Mouse (Mus musculus) hindbrain, postnatal 0 days (tissue): ENCODE measurements around the gene Cstb. TPM values are rescaled to one million over a fixed set of nuclear protein-coding genes. Genes with fewer than 3 reads are reported as not detected.
A peak's percentile ranks its signal among the peaks of the same experiment; 100 is the strongest.

Source experiments
- ATAC-seq: fragments of 200-750 bp; cut with Nextera tagmentation; 2 replicates; pipeline ENCODE4 v1.8.0; 2017; ENCODE audit warnings: mild to moderate bottlenecking, moderate TSS enrichment, moderate library complexity
- DNase-seq: peaks from one replicate; pipeline ENCODE4 v3.0.0-alpha.2; 2015; ENCODE audit warnings: low spot score
- H3K27ac ChIP-seq: fragments of 300-500 bp; sonication (generic); 2 replicates; pipeline ENCODE4 v1.5.1; 2014; ENCODE audit warnings: mild to moderate bottlenecking
- H3K27me3 ChIP-seq: fragments of 300-500 bp; sonication (generic); 2 replicates; pipeline ENCODE4 v1.6.1; 2014; ENCODE audit warnings: low read length, mixed read lengths; ENCODE audit not compliant: insufficient read depth
- H3K36me3 ChIP-seq: fragments of 300-500 bp; sonication (generic); 2 replicates; pipeline ENCODE4 v1.6.1; 2014; ENCODE audit warnings: low read length, mixed read lengths; ENCODE audit not compliant: insufficient read depth
- H3K4me1 ChIP-seq: fragments of 300-500 bp; sonication (generic); 2 replicates; pipeline ENCODE4 v1.6.1; 2014; ENCODE audit warnings: antibody characterized with exemption, low read length, mixed read lengths; ENCODE audit not compliant: insufficient read depth
- H3K4me2 ChIP-seq: fragments of 300-500 bp; sonication (generic); 2 replicates; pipeline ENCODE4 v1.6.1; 2014; ENCODE audit warnings: low read depth, mild to moderate bottlenecking, low read length, moderate library complexity, mixed read lengths
- H3K4me3 ChIP-seq: fragments of 300-500 bp; sonication (generic); 2 replicates; pipeline ENCODE4 v1.5.1; 2014; ENCODE audit warnings: low read length
- H3K9ac ChIP-seq: fragments of 300-500 bp; sonication (generic); replicated peaks from 2 replicates; pipeline ENCODE4 v1.6.1; 2014; ENCODE audit warnings: mild to moderate bottlenecking, low read length, moderate library complexity, mixed read lengths
- H3K9me3 ChIP-seq: fragments of 300-500 bp; sonication (generic); 2 replicates; pipeline ENCODE4 v1.6.1; 2016; ENCODE audit warnings: low read length, mixed read lengths
- CTCF ChIP-seq: IDR thresholded peaks from 2 replicates; pipeline ENCODE4 v1.5.1; 2016; ENCODE audit warnings: antibody characterized with exemption, control low read depth, low read depth
- WGBS: fragments of 180-500 bp; shearing (Covaris S2); extraction: QIAGEN DNeasy Blood & Tissue Kit; methylation state at CpG from one replicate; pipeline ENCODE4 v1.1.7; 2014; 5-methylcytosine and 5-hydroxymethylcytosine counted together
- polyA plus RNA-seq: library from polyadenylated mRNA; unstranded; fragments of >200 nt; fragmentation: Nextera tagmentation; extraction: Ambion mirVana; gene quantifications from 2 replicates; pipeline ENCODE4 v1.2.1, GENCODE M21; 2015
- total RNA-seq: library from RNA; depleted of rRNA; stranded (reverse); fragments of >200 nt; gene quantifications from 2 replicates; pipeline ENCODE4 v1.2.3, GENCODE M21; 2014

The Cstb gene
- total and polyA plus RNA-seq, 2 experiments from 2014 or later, result 84.4 to 148 TPM

DNA sequence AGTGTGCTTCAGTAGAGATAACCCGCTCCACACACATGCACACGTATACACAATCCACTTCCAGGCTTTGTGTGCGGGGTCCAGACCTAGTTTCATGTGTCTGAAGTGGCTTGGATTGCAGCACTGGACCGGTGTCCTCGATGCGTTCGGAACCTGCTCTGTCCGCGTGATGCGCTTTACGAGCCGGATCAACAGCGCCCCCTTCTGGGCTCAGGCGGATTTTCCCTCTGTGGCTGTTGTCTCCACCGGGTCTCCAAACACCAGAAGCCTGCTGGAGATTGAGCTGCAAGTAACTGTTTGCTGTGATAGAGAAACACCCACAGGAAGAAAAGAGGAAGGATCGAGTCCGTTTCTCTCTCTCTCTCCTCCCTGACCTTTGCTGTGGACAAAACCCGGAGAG is 33.4 kb upstream of the Cstb start:
- WGBS, result 3% methylated on average over 18 of the region's 18 CpGs
- Histone ChIP-seq H3K4me1 (peaks cover 6% of the 10 kb centered on the region; the same call in 1 of the 2 replicates), H3K4me2 (no peak overlapping the region), H3K27me3 (peaks cover 5% of the 10 kb centered on the region; the same call in 1 of the 2 replicates), H3K27ac (no peak overlapping the region), H3K36me3 (no peaks in the 10 kb centered on the region), H3K9ac (no peak overlapping the region), H3K4me3 (no peak overlapping the region), H3K9me3 (no peaks in the 10 kb centered on the region)
- TF ChIP-seq CTCF, result peak; percentile 94
- ATAC-seq (peak; percentile 45; the same call in 1 of the 2 replicates), DNase-seq (peak; percentile 86)

DNA sequence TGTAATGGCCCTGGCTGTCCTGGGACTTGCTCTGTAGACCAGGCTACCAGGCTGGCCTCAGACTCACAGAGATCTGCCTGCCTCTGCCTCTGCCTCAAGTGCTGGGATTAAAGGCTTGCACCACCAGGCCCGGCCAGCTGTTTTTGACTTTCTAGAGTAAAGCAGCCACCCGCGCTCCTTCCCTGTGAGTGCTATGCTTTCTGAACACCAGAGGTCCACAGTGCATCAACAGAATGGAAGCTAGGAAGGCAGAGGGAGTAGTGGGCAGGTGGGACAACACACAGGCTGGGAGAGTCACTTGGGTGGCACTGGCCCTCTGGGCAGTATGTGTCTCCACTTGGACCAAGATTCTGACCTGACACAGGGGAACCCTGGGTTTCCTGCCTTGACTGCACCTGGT is 30.1 kb upstream of the Cstb start:
- H3K4me2 ChIP-seq, result no peak overlapping the region
- H3K9ac ChIP-seq, result no peak overlapping the region
- peak; percentile 44 for TF ChIP-seq CTCF
- H3K4me3 ChIP-seq, result no peak overlapping the region
- H3K4me1 ChIP-seq, result peaks cover 6% of the 10 kb centered on the region; the same call in 1 of the 2 replicates
- peak overlapping the region; percentile 37; the same call in 1 of the 2 replicates for H3K27ac ChIP-seq
- WGBS, result 76% methylated on average over 3 of the region's 3 CpGs
- ATAC-seq, result no peak; the same call in 1 of the 2 replicates
- no peaks in the 10 kb centered on the region for H3K9me3 ChIP-seq
- peaks cover 5% of the 10 kb centered on the region; the same call in 1 of the 2 replicates for H3K36me3 ChIP-seq
- no peak for DNase-seq
- H3K27me3 ChIP-seq, result peaks cover 5% of the 10 kb centered on the region; the same call in 1 of the 2 replicates

DNA sequence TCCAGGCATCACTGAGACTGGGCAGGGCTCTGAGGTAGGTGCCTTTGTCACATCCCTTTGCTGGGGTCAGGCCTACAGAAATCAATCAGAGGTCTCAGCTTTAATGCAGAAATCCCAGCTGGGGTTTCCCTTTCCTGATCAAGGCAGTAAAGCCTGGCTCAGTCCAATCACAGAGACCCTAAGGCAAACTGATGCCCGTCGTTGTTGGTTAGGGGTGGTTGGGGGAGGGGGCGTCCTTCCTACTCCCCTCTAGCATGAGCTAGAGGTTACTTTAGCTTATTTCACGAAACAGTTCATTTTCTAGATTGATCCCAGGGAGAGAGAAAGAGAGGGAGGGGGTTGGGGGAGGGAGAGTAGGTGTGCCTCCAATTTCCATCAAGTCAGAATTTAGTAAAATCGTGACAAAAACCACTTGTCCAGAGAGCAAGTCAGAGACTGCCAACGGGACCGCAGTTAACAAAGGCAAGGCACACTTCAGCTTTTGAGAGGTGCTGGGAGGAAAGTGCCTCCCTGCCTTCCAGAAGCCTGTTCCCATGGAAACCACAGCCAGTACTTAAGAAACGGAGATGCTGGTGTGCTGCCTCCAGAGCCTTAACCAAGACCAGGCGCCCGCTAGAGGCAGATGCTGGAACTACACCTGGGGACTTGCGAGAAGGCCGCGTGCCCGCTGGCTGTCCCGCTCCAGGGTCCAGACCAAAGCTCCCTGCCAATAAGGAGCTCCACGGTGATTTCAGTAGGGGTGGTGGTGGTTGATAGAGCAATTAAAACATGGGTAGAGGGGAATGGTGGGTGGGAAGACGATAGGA is 29.4 kb upstream of the Cstb start:
- Histone ChIP-seq H3K4me2 (peak overlapping the region; percentile 22), H3K27ac (peak overlapping the region; percentile 37), H3K9me3 (no peaks in the 10 kb centered on the region), H3K4me1 (peaks cover 6% of the 10 kb centered on the region; the same call in 1 of the 2 replicates), H3K9ac (no peak overlapping the region; the same call in 1 of the 2 replicates), H3K36me3 (peaks cover 11% of the 10 kb centered on the region), H3K27me3 (peaks cover 5% of the 10 kb centered on the region; the same call in 1 of the 2 replicates), H3K4me3 (no peak overlapping the region)
- WGBS, result 3% methylated on average over 17 of the region's 17 CpGs
- DNase-seq (peak; percentile 98), ATAC-seq (peak; percentile 82)
- TF ChIP-seq CTCF, result peak; percentile 97

DNA sequence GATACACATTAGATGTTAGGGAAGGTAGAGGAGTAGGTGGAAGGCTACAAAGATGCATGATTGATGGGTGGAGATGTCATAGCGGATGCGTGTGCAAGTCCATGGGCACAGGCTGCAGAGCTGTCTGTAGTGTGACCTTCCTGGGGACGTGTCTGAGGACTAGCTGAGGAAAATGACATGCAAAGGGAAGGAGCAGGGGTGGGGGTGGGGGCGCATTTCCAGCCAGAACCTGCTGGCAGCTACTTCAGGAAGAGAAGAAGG is 28.9 kb upstream of the Cstb start:
- no peak overlapping the region; the same call in 1 of the 2 replicates for H3K9ac ChIP-seq
- 52% methylated on average over 4 of the region's 4 CpGs for WGBS

DNA sequence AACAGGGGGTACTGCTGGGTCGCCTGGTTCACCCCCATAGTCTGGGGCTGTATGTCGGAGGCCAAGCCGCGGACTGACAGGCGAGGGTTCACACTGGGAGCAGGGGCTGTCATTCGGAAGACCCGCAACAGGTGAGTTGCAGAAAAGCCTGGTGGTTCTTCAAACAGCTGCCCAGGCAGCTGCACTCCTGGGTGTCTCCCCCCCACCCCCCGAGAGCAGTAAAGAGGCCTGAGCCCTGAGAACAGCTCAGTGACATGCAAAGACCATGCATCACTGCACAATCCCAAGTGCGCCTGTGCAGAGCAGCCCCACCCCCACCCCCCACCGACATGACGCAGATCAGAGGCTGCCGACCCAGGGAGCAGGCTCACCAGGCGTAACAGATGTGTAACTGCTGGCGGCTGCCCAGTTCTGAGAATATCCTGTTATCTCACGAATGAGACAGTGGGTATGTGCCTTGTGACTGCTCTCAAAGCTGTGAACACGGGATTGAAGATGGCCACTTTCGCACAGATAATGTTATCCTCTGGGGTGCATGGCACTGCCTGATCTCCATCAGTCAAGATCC is 26.3 kb upstream of the Cstb start:
- ATAC-seq (peak; percentile 45), DNase-seq (peak; percentile 63)
- Histone ChIP-seq H3K9ac (0 out of 2 replicates have a peak overlapping the region, but pooled peaks have one; percentile 3), H3K9me3 (no peaks in the 10 kb centered on the region), H3K36me3 (peaks cover 43% of the 10 kb centered on the region), H3K27ac (peak overlapping the region; percentile 51; the same call in 1 of the 2 replicates), H3K27me3 (no peaks in the 10 kb centered on the region), H3K4me2 (no peak overlapping the region), H3K4me1 (peaks cover 6% of the 10 kb centered on the region; the same call in 1 of the 2 replicates), H3K4me3 (no peak overlapping the region)
- WGBS, result 31% methylated on average over 17 of the region's 17 CpGs
- TF ChIP-seq CTCF, result no peak

More for the DNA sequence above, 28.9 kb upstream of the Cstb start:
- ATAC-seq (peak; percentile 30), DNase-seq (no peak)
- Histone ChIP-seq H3K36me3 (peaks cover 17% of the 10 kb centered on the region), H3K4me2 (peak overlapping the region; percentile 22; the same call in 1 of the 2 replicates), H3K4me3 (no peak overlapping the region), H3K4me1 (peaks cover 6% of the 10 kb centered on the region; the same call in 1 of the 2 replicates), H3K9me3 (no peaks in the 10 kb centered on the region), H3K27ac (peak overlapping the region; percentile 37; the same call in 1 of the 2 replicates), H3K27me3 (peaks cover 5% of the 10 kb centered on the region; the same call in 1 of the 2 replicates)
- TF ChIP-seq CTCF, result no peak

DNA sequence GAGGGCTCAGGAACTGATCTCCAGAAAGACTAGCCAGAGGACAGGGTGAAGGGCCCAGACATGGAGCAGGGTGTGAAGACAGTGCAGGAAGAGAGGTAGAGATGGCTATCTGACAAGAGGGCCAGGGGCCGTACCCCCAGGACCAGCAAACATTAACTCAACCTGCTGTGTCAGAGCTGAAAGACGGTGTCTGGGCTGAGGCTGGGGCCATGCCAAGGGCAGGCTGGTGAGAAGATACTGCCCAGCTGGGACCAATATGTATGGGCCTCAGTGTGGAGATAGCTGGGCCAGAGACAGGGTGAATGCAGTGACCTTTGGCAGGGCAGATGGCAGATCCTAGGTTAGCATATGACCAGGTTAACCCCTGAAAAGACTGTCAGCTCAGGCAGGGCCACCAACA is 24.3 kb upstream of the Cstb start:
- H3K36me3 ChIP-seq, result peaks cover 60% of the 10 kb centered on the region
- no peak overlapping the region for H3K4me3 ChIP-seq
- no peak overlapping the region for H3K4me2 ChIP-seq
- H3K27me3 ChIP-seq, result no peaks in the 10 kb centered on the region
- no peak overlapping the region for H3K27ac ChIP-seq
- WGBS, result 90% methylated on average over 2 of the region's 2 CpGs
- TF ChIP-seq CTCF, result no peak
- H3K4me1 ChIP-seq, result no peaks in the 10 kb centered on the region
- ATAC-seq (no peak), DNase-seq (no peak)
- H3K9ac ChIP-seq, result no peak overlapping the region
- H3K9me3 ChIP-seq, result no peaks in the 10 kb centered on the region
